Mouse (Mus musculus) layer of hippocampus, adult 18-20 months (tissue): ENCODE measurements around the gene Slc25a45. TPM values are rescaled to one million over a fixed set of nuclear protein-coding genes. Genes with fewer than 3 reads are reported as not detected.
"Not testable (repeated sequence)": the region's sequence is repeated elsewhere in the genome, so short reads cannot be mapped to it uniquely, and the experiment has no call there.

Source experiments
- DNase-seq, 2 experiments: peaks; one replicate each; pipeline ENCODE4 v3.0.0; 2022; ENCODE audit warnings: low spot score in 2 of 2
- total RNA-seq, 2 experiments: library from RNA; stranded (reverse); gene quantifications; 2 replicates each; pipeline ENCODE4 v1.2.3; 2021

Gene Slc25a45
- total RNA-seq, 2 experiments from 2014 or later = 2.9 to 3.2 TPM

GRCm38 (mm10) chr19:5851481-5851971 is 26.1 kb upstream of the Slc25a45 start:
- no peak for DNase-seq

- no peak for DNase-seq
Measured at GRCm38 (mm10) chr19:5852035-5852722, 25.4 kb upstream of the Slc25a45 start.

GRCm38 (mm10) chr19:5856604-5857003 is 21.0 kb upstream of the Slc25a45 start:
- no peak for DNase-seq

GRCm38 (mm10) chr19:5862335-5863085 is 15.1 kb upstream of the Slc25a45 start:
- DNase-seq = no peak

GRCm38 (mm10) chr19:5863776-5864175 is 13.8 kb upstream of the Slc25a45 start:
- DNase-seq = no peak

GRCm38 (mm10) chr19:5864710-5865398 is 12.8 kb upstream of the Slc25a45 start:
- DNase-seq = no peak

- no peak for DNase-seq
Measured at GRCm38 (mm10) chr19:5868096-5868495, 9.5 kb upstream of the Slc25a45 start.

GRCm38 (mm10) chr19:5871273-5871672 is 6.3 kb upstream of the Slc25a45 start:
- DNase-seq = no peak

GRCm38 (mm10) chr19:5871683-5872082 is 5.9 kb upstream of the Slc25a45 start:
- DNase-seq = no peak

GRCm38 (mm10) chr19:5872528-5872927 is 5.1 kb upstream of the Slc25a45 start:
- no peak for DNase-seq

GRCm38 (mm10) chr19:5872931-5873556 is 4.6 kb upstream of the Slc25a45 start:
- DNase-seq = no peak

- no peak for DNase-seq
Measured at GRCm38 (mm10) chr19:5874391-5874968, 3.1 kb upstream of the Slc25a45 start.

GRCm38 (mm10) chr19:5874969-5875480 is 2.6 kb upstream of the Slc25a45 start, which contains the start of gene Frmd8:
Gene Frmd8 (minus strand): TSS chr19:5875274.
- peak; percentile 86 to 94 for DNase-seq

GRCm38 (mm10) chr19:5878362-5878722 is 734 bp downstream of the Slc25a45 start:
- DNase-seq = no peak

GRCm38 (mm10) chr19:5878916-5879315 is 1.3 kb downstream of the Slc25a45 start:
- no peak for DNase-seq

GRCm38 (mm10) chr19:5879735-5880134 is 2.1 kb downstream of the Slc25a45 start:
- no peak for DNase-seq

- DNase-seq = no peak
Measured at GRCm38 (mm10) chr19:5881155-5881554, 3.5 kb downstream of the Slc25a45 start.

GRCm38 (mm10) chr19:5882079-5882478 is 4.5 kb downstream of the Slc25a45 start:
- not testable (repeated sequence) for DNase-seq

GRCm38 (mm10) chr19:5883935-5884334 is 6.3 kb downstream of the Slc25a45 start:
- no peak for DNase-seq

- DNase-seq = no peak
Measured at GRCm38 (mm10) chr19:5885838-5886237, 8.2 kb downstream of the Slc25a45 start.
